Mouse (Mus musculus) CD8-positive naive resting alpha-beta T cell, adult 2 months (primary cell): Measurements from ENCODE around the gene Prdx5.

Experiments used
- DNase-seq, 2 experiments: peaks; one replicate each; pipeline ENCODE4 v3.0.0; 2022; ENCODE audit warnings: low read depth in 2 of 2, low spot score in 2 of 2

Prdx5 gene

GRCm38 (mm10) chr19:6937541-6938465, 27.9 kb upstream of the Prdx5 start:
- DNase-seq: no peak

DNA sequence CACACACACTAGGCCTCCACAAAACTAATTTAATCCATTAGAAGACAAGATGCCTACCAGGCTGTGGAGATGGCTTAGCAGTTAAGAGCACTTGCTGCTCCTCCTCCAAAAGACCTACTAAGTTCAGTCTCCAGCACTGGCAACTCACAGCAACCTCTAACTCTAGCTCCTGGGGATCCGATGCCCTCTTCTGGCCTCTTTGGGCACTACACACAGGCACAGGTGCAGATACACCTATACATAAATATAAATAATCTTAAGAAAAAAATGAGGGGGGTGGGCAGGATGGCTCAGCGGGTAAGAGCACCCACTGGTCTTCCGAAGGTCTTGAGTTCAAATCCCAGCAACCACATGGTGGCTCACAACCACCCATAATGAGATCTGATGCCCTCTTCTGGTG, 26.4 kb upstream of the Prdx5 start:
- peak in 1 of 2 experiments; percentile 45 for DNase-seq

DNA sequence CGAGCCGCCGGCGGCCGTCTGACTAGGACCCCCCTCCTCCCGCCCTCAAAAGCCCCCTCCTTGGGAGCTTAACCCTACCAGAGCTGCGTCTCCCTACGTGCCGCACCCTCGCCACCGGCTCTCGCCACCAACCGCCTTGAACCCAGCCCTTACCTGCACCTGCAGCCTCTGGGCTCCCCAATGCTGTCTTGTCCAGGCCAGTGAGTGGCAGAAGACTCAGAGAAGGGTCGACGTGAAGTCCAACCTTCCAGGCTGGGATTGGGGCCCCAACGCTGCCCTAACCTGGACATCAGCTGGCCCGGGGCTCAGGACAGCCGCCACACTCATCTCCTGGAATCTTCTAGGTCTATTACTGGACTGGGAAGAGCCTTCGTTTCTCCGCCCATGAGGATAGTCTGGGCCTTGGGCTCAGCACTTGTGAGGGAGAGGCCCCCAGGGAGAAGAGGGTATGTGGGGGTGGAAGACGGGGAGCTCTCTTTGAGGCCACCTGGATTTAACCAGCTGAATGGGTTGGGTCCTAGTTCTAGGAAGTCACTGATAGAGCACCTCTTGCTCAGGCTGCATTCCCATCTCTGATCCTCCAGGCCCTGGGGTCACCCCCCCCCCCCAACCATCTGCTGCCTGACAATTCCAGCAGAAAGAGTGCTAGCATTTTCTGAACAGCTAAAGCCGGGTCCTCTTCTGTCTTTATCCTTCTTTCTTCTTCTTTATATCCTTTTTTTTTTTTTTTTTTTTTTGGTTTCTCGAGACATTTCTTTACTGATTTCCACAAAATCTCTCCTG, 24.5 kb upstream of the Prdx5 start, which contains the start of gene Kcnk4:
Kcnk4 (minus strand) TSS at position 321 of the 783 bp plus-strand sequence.
- DNase-seq: no peak

DNA sequence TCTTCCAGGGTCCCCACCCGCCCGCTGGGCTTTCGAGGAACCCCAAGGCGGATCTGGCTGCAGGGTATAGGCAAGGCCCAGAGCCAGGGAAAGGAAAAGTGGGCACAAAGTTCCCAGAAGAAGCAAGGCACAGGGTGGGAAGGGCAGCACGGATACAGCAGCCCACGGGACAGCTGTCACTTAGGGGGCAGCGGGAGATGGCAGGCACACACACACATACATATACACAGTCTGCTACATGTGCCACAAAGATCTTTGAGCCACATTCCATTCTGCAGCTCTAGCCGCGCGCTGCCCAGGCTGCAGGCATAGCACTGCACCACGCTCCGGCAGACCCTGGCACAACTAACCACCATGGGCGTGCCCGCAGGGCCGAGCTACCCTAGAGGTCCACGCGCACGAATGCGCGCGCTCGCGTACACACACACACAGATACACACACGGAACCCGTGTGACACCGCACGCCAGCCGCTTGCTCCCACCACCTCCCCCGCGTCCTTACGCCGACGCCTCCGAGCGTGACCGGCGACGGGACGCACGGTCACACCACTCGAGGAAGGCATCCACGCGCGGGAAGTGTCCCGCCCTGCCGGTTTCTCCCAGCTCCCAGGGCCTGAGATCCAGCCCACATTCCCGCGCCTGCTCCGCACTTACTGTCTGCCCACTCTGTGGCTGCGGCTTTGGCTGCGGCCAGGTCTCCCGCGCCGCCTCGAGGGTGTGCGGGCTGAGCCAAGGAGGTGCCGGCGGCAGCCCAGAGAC, 23.7 kb upstream of the Prdx5 start:
- no peak for DNase-seq

GRCm38 (mm10) chr19:6933102-6933435, 23.2 kb upstream of the Prdx5 start:
- no peak for DNase-seq

DNA sequence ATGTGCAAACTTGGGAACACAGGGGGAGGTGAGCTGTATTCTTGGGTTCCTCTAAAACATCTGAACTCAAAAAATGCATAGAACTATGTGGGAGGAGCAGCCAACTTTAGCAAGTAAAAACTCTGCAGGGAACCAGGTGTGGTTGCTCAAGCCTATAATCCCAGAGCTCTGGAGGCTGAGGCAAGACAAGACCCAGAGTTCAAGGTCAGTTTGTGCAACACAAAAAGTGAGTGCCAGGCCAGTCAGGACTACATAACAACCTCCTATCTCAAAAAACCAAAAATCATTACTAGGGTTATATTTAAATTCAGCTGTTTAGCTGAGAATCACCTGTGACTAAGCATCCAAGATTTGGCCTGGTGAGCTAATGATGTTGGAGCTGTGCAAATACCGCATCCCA, 22.1 kb upstream of the Prdx5 start:
- DNase-seq: no peak

GRCm38 (mm10) chr19:6931002-6931401, 21.1 kb upstream of the Prdx5 start:
- DNase-seq: no peak

DNA sequence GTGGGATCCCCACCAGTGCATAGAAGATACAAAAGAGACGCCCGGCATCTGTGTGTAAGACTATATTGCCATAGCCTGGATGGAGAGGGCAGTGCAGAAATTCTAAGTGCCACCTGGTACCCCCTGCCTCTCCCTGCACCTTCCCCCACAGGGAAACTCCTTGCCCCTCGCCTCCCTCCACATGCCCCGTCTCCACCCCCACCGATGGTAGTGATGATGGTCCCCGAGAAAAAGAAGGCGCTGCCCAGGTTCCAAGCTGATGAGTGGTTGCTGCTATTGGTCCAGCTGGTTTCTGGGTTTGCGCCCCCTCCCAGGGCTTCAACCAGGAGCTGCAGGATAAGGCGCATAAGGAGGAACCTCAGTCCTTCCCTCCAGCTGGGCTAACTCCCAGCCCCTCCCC, 18.2 kb upstream of the Prdx5 start:
- DNase-seq: no peak

GRCm38 (mm10) chr19:6926559-6927255, 16.8 kb upstream of the Prdx5 start:
- DNase-seq: no peak

DNA sequence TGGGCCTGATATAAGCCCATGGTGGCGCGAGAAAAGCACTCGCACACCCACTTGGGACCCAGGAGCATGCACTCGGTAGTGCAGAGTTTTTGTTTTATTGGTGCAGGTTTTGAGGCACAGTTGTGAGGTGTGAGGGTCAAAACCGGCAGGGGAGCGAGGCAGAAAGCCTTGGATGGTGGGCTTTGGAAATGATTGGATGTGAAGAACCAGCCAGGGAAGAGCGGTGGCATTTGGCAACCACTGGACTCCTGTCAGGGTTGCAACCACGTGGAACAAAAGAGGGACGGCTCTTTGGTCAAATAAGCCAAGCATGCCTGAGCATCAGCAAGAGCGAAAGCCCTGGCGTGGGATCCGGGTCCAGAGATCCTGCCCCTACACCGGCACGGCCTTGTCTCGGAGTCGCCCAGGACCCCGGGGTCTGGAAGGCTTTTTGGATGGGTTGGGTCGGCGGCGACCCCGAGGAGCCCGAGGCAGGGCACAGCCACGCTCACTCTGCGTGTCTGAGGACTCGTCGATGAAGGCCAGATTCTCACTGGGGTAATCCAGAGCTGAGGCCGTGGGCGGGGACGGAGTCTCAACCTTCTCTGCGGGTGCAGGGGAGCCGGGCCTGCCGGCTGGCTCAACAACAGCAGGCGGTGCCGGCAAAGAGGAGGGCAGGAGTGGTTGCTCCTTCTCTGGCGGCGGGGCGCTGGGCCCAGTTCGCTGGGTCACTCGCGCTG, 15.9 kb upstream of the Prdx5 start:
- DNase-seq: no peak

DNA sequence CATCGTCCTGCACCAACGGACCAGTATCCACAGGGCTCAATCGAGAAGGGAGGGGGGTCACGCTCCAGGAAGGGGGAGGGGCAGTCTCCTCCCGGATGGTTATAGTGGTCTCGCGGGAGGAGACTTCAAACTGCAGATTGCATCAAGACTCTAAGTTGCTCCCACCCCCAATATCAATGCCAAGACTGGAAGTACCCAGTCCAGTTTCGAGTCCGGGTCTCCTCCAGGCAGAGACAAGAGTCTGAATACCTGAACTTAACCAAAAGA, 15.3 kb upstream of the Prdx5 start, which contains the start of gene Catsperz:
Catsperz (minus strand) TSS at position 74 of the 267 bp plus-strand sequence.
- no peak for DNase-seq

DNA sequence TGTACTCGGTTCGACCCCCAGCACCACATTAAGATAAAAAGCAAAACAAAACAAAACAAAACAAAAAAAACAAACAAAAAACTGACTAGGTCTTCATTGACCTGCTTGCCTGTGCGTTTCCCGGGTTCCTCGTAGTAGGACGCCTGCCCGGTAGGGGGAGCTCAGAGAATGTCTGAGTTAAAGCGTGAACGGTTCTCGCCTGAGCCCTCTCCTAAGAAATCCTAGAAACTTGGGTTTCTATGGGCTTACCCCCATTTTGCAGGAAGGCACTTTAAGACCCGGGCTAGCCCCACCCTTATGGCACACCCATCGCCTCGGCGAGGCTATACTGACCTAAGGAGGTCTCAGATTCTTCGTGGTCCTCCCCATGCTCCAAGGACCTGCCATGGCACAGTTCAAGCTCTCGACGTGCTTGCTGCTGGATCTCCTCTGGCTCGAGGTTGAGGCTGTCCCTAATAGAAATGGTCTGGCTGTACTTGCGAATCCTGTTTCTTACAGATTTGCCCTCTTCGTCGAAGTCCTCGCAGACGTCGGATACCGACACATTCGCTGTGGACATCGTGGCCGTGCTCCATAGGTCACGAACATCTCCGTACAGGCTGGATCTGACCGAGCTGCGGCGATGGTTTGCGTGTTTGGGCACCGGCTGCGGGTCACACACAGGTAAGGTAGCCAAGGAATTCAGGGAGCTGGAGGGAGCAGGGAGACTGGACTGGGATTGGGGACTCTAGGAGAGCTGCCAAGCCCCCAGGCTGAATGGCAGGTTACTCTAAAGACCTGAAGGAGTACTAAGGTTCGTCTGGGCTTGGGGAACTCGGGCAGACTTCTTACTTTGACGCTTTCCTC, 14.8 kb upstream of the Prdx5 start:
- peak; percentile 77 to 89 for DNase-seq

GRCm38 (mm10) chr19:6922901-6923735, 13.2 kb upstream of the Prdx5 start:
- DNase-seq: no peak

DNA sequence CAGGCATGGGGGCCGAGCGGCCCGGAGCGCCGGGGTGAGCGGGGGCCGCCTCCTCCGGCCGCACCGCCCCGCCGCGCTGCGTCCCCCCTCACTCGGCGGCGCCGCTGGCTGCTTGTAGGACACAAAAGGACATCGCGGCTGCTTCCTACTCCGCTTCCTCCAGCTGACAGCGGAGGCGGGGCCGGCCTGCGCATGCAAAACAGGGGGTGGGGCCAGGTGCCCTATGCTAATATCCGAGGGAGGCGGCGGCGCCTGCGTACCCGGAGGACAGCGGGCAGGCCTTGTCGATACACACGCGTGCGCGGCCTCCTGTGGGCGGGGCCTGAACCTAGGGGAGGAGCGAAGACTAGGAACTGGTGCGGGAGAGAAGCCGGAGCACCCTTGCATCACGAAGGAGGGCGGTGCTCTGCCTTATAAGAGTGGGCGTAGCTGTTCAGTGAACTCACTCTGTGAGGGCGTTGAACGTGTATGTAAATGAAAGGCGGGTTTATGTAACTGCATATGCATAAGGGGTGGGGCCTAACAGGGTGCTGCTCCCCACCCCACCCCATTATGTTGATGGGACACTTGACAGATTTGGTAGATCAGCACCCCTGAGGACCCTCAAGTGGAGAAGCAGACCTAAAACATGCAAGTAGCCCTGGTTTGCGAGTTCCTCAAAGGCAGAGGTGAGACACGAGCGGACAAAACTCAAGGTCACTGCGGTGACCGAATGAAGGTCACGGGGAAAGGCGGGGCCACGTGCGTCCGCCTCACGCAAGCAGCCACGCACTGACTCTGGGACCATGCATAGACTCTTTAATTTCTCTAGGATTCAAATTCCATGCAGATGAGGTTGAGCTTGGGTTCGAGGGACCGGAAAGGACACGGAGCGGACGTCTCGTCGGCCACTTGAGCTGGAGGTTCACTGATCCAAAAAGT, 12.0 kb upstream of the Prdx5 start, which contains the start of gene Esrra:
Esrra (minus strand) TSS at position 167 of the 921 bp plus-strand sequence.
- peak; percentile 100 for DNase-seq

GRCm38 (mm10) chr19:6920741-6921636, 11.1 kb upstream of the Prdx5 start:
- peak in 1 of 2 experiments; percentile 32 for DNase-seq
